Mouse (Mus musculus): ENCODE data around the gene Egr4. TPM values are rescaled to one million over a fixed set of nuclear protein-coding genes. Genes with fewer than 3 reads are reported as not detected.

Egr4 gene
- polyA plus RNA-seq (2014; fragmentation: Nextera tagmentation; extraction: Ambion mirVana), result not detected in 2 replicates

GRCm38 (mm10) chr6:85513531-85513910 lies at the start of gene Egr4:
TSS of gene Egr4 (minus strand) at chr6:85513589.
- Histone ChIP-seq H3K27ac (replicated peaks; ENCODE audit: low read depth, low read length) (no peak within 1 kb of the TSS), H3K27me3 (ENCODE audit: control insufficient read depth, insufficient read depth, low read length) (peaks cover 75% of the 10 kb centered on the region), H3K36me3 (ENCODE audit: control insufficient read depth, insufficient read depth, low read length) (no peaks in the 10 kb centered on the region), H3K9me3 (ENCODE audit: control insufficient read depth, low read length) (no peaks in the 10 kb centered on the region), H3K9ac (replicated peaks; ENCODE audit: low read length) (peak within 1 kb of the TSS; percentile 36; the same call in 1 of the 2 replicates), H3K4me1 (ENCODE audit: control insufficient read depth, insufficient read depth, low read length) (peaks cover 21% of the 10 kb centered on the region), H3K4me2 (ENCODE audit: low read length) (peak within 1 kb of the TSS; percentile 79), H3K4me3 (replicated peaks; ENCODE audit: low read depth, low read length) (peak within 1 kb of the TSS; percentile 41)
- WGBS, result under 1% methylated on average over 38 of the region's 38 CpGs
- ATAC-seq (ENCODE audit: low FRiP score, low TSS enrichment), result peak; percentile 44; the same call in 1 of the 2 replicates
- peak; percentile 82 for DNase-seq

- no peak overlapping the region for H3K27ac ChIP-seq (replicated peaks; ENCODE audit: low read depth, low read length)
- ATAC-seq (ENCODE audit: low FRiP score, low TSS enrichment) (no peak), DNase-seq (no peak)
- no peaks in the 10 kb centered on the region for H3K4me1 ChIP-seq (ENCODE audit: control insufficient read depth, insufficient read depth, low read length)
- H3K36me3 ChIP-seq (ENCODE audit: control insufficient read depth, insufficient read depth, low read length), result no peaks in the 10 kb centered on the region
- H3K4me2 ChIP-seq (ENCODE audit: low read length), result no peak overlapping the region
- H3K9ac ChIP-seq (replicated peaks; ENCODE audit: low read length), result no peak overlapping the region
- H3K27me3 ChIP-seq (ENCODE audit: control insufficient read depth, insufficient read depth, low read length), result no peaks in the 10 kb centered on the region
- 42% methylated on average over 1 of the region's 1 CpGs for WGBS
- no peak overlapping the region for H3K4me3 ChIP-seq (replicated peaks; ENCODE audit: low read depth, low read length)
- no peaks in the 10 kb centered on the region for H3K9me3 ChIP-seq (ENCODE audit: control insufficient read depth, low read length)
Observed at GRCm38 (mm10) chr6:85562374-85562773, 49.0 kb upstream of the Egr4 start.

GRCm38 (mm10) chr6:85547642-85548041 lies 34.3 kb upstream of the Egr4 start:
- WGBS, result 93% methylated on average over 5 of the region's 5 CpGs
- DNase-seq, result no peak
- Histone ChIP-seq H3K9ac (replicated peaks; ENCODE audit: low read length) (no peak overlapping the region), H3K9me3 (ENCODE audit: control insufficient read depth, low read length) (no peaks in the 10 kb centered on the region), H3K27me3 (ENCODE audit: control insufficient read depth, insufficient read depth, low read length) (no peaks in the 10 kb centered on the region), H3K27ac (replicated peaks; ENCODE audit: low read depth, low read length) (no peak overlapping the region), H3K4me3 (replicated peaks; ENCODE audit: low read depth, low read length) (no peak overlapping the region), H3K4me2 (ENCODE audit: low read length) (no peak overlapping the region), H3K4me1 (ENCODE audit: control insufficient read depth, insufficient read depth, low read length) (no peaks in the 10 kb centered on the region), H3K36me3 (ENCODE audit: control insufficient read depth, insufficient read depth, low read length) (no peaks in the 10 kb centered on the region)
- ATAC-seq (ENCODE audit: low FRiP score, low TSS enrichment), result no peak

GRCm38 (mm10) chr6:85544251-85544881 lies 31.0 kb upstream of the Egr4 start:
- no peak for ATAC-seq (ENCODE audit: low FRiP score, low TSS enrichment)
- Histone ChIP-seq H3K27me3 (ENCODE audit: control insufficient read depth, insufficient read depth, low read length) (no peaks in the 10 kb centered on the region), H3K9me3 (ENCODE audit: control insufficient read depth, low read length) (no peaks in the 10 kb centered on the region), H3K27ac (replicated peaks; ENCODE audit: low read depth, low read length) (no peak overlapping the region), H3K4me3 (replicated peaks; ENCODE audit: low read depth, low read length) (no peak overlapping the region), H3K4me1 (ENCODE audit: control insufficient read depth, insufficient read depth, low read length) (no peaks in the 10 kb centered on the region), H3K36me3 (ENCODE audit: control insufficient read depth, insufficient read depth, low read length) (no peaks in the 10 kb centered on the region), H3K9ac (replicated peaks; ENCODE audit: low read length) (no peak overlapping the region), H3K4me2 (ENCODE audit: low read length) (no peak overlapping the region)
- 74% methylated on average over 13 of the region's 13 CpGs for WGBS
- DNase-seq, result peak; percentile 2

GRCm38 (mm10) chr6:85543351-85544175 lies 30.2 kb upstream of the Egr4 start:
- no peak for ATAC-seq (ENCODE audit: low FRiP score, low TSS enrichment)
- no peak overlapping the region for H3K4me2 ChIP-seq (ENCODE audit: low read length)
- no peaks in the 10 kb centered on the region for H3K4me1 ChIP-seq (ENCODE audit: control insufficient read depth, insufficient read depth, low read length)
- WGBS, result 82% methylated on average over 10 of the region's 10 CpGs
- DNase-seq, result no peak
- no peaks in the 10 kb centered on the region for H3K27me3 ChIP-seq (ENCODE audit: control insufficient read depth, insufficient read depth, low read length)
- no peak overlapping the region for H3K4me3 ChIP-seq (replicated peaks; ENCODE audit: low read depth, low read length)
- no peaks in the 10 kb centered on the region for H3K9me3 ChIP-seq (ENCODE audit: control insufficient read depth, low read length)
- H3K36me3 ChIP-seq (ENCODE audit: control insufficient read depth, insufficient read depth, low read length), result no peaks in the 10 kb centered on the region
- no peak overlapping the region for H3K27ac ChIP-seq (replicated peaks; ENCODE audit: low read depth, low read length)
- H3K9ac ChIP-seq (replicated peaks; ENCODE audit: low read length), result no peak overlapping the region

- no peak overlapping the region for H3K9ac ChIP-seq (replicated peaks; ENCODE audit: low read length)
- H3K27ac ChIP-seq (replicated peaks; ENCODE audit: low read depth, low read length), result no peak overlapping the region
- DNase-seq (no peak), ATAC-seq (ENCODE audit: low FRiP score, low TSS enrichment) (no peak)
- H3K36me3 ChIP-seq (ENCODE audit: control insufficient read depth, insufficient read depth, low read length), result no peaks in the 10 kb centered on the region
- H3K9me3 ChIP-seq (ENCODE audit: control insufficient read depth, low read length), result no peaks in the 10 kb centered on the region
- H3K4me3 ChIP-seq (replicated peaks; ENCODE audit: low read depth, low read length), result no peak overlapping the region
- no peak overlapping the region for H3K4me2 ChIP-seq (ENCODE audit: low read length)
- peaks cover 7% of the 10 kb centered on the region for H3K4me1 ChIP-seq (ENCODE audit: control insufficient read depth, insufficient read depth, low read length)
- 88% methylated on average over 2 of the region's 2 CpGs for WGBS
- no peaks in the 10 kb centered on the region for H3K27me3 ChIP-seq (ENCODE audit: control insufficient read depth, insufficient read depth, low read length)
Observed at GRCm38 (mm10) chr6:85522825-85523224, 9.4 kb upstream of the Egr4 start.

- ATAC-seq (ENCODE audit: low FRiP score, low TSS enrichment), result no peak
- Histone ChIP-seq H3K36me3 (ENCODE audit: control insufficient read depth, insufficient read depth, low read length) (no peaks in the 10 kb centered on the region), H3K9ac (replicated peaks; ENCODE audit: low read length) (no peak overlapping the region), H3K27me3 (ENCODE audit: control insufficient read depth, insufficient read depth, low read length) (no peaks in the 10 kb centered on the region), H3K4me2 (ENCODE audit: low read length) (no peak overlapping the region), H3K9me3 (ENCODE audit: control insufficient read depth, low read length) (no peaks in the 10 kb centered on the region), H3K27ac (replicated peaks; ENCODE audit: low read depth, low read length) (no peak overlapping the region), H3K4me1 (ENCODE audit: control insufficient read depth, insufficient read depth, low read length) (peaks cover 11% of the 10 kb centered on the region), H3K4me3 (replicated peaks; ENCODE audit: low read depth, low read length) (no peak overlapping the region)
- DNase-seq, result no peak
- WGBS, result 88% methylated on average over 5 of the region's 5 CpGs
Observed at GRCm38 (mm10) chr6:85522026-85522425, 8.6 kb upstream of the Egr4 start.

GRCm38 (mm10) chr6:85518091-85518693 lies 4.8 kb upstream of the Egr4 start:
- Histone ChIP-seq H3K36me3 (ENCODE audit: control insufficient read depth, insufficient read depth, low read length) (no peaks in the 10 kb centered on the region), H3K27ac (replicated peaks; ENCODE audit: low read depth, low read length) (peak overlapping the region; percentile 72), H3K9ac (replicated peaks; ENCODE audit: low read length) (peak overlapping the region; percentile 32), H3K4me1 (ENCODE audit: control insufficient read depth, insufficient read depth, low read length) (peaks cover 11% of the 10 kb centered on the region), H3K4me2 (ENCODE audit: low read length) (peak overlapping the region; percentile 31), H3K4me3 (replicated peaks; ENCODE audit: low read depth, low read length) (no peak overlapping the region), H3K27me3 (ENCODE audit: control insufficient read depth, insufficient read depth, low read length) (peaks cover 29% of the 10 kb centered on the region), H3K9me3 (ENCODE audit: control insufficient read depth, low read length) (no peaks in the 10 kb centered on the region)
- 23% methylated on average over 5 of the region's 5 CpGs for WGBS
- DNase-seq (peak; percentile 81), ATAC-seq (ENCODE audit: low FRiP score, low TSS enrichment) (no peak; the same call in 1 of the 2 replicates)

All from midbrain, embryonic 14.5 days (tissue).